Mouse (Mus musculus) heart, adult 18-20 months (tissue): Measurements from ENCODE around the gene Clmn. TPM values are rescaled to one million over a fixed set of nuclear protein-coding genes. Genes with fewer than 3 reads are reported as not detected.

Source experiments
- total RNA-seq, 2 experiments: library from RNA; stranded (reverse); gene quantifications; 2 replicates each; pipeline ENCODE4 v1.2.3; 2021

The Clmn gene
- total RNA-seq, 2 experiments from 2014 or later, result 1.9 to 2.9 TPM

Other genes with a start within 250 kb of the Clmn start
- 10 to 100 TPM; 20.5 to 21.6 TPM for gene Dicer1, start 113.1 kb downstream of the Clmn start, total RNA-seq
- gene Syne3, start 144.7 kb upstream of the Clmn start, total RNA-seq, result 1 to 10 TPM; 7.9 to 8.3 TPM
- gene Glrx5, start 167.6 kb upstream of the Clmn start, total RNA-seq, result 100 to 1,000 TPM in 1 of 2 experiments, 10 to 100 TPM in 1; 83.8 to 111 TPM